Mouse (Mus musculus): ENCODE measurements around the gene Kbtbd4.
"Not testable (repeated sequence)": the region's sequence is repeated elsewhere in the genome, so short reads cannot be mapped to it uniquely, and the experiment has no call there.

The Kbtbd4 gene

GRCm38 (mm10) chr2:90904076-90904855, at the start of gene Kbtbd4, which contains the start of gene Ndufs3:
Gene Kbtbd4 (plus strand): TSS chr2:90904740.
Gene Ndufs3 (minus strand): TSS chr2:90904827.
- peak; percentile 90 for DNase-seq (ENCODE audit: low spot score)

DNA sequence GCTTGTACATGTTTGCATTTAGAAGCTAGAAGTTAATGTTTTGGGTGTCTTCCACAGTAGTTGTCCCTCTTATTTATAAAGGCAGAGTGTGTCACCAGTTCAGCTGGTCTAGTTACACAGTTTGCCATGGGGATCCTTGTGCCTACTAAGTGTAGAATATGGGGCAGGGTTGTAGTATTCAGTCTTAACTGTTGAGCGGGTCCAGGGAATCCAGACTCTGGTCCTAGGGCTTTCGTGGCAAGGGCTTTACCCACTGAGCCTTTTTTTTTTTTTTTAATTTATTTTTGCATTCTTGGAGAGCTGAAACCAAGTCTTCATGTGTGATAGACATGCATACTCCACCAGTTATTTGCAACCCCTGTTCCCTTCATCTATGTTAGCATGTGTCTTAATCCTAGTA, 43.1 kb upstream of the Kbtbd4 start:
- no peak for DNase-seq (ENCODE audit: low spot score)

- no peak for DNase-seq (ENCODE audit: low spot score)
Measured at GRCm38 (mm10) chr2:90864184-90864583, 40.4 kb upstream of the Kbtbd4 start.

DNA sequence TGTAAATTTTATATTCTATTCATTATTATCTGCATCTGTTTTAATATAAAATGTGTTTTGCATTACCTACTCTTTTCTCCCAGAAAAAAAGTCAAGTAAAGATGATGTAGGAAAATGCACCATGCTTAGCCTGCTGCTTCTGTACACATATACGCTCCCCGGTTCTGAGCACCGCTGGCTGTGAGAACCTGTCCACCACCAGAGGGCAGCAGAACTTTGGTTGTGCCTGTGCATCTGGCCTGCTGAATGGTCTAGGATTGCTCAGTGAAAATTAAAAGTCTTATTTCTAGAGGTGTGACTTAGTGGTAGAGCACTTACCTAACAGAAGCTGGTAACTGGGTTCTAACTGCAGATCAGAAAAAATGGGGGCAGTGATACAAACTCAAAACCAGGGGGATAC, 38.0 kb upstream of the Kbtbd4 start:
- peak; percentile 67 for DNase-seq (ENCODE audit: low spot score)

DNA sequence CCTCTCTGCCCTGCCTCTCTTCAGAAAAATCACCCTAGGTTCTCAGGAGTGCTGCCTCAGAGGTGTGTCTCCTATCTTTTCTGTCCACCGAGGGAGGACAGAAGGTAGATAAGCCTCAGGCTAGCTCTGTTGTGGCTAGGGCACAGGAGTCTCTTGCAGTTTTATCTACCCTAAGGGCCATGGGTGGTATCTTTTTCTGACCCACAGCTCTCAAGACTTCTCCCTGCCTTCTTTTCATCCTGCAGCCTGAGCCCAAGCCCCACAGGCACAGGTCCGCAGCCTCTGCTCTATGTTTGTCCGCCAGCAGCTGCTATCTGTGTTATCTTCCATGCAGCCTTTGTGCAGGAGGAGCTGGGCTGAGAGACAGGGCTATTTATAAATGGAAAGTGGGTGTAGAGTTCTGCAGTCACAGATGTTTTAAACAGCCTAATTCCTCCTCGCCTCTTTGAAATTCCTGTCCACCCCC, 34.4 kb upstream of the Kbtbd4 start:
- no peak for DNase-seq (ENCODE audit: low spot score)

- DNase-seq (ENCODE audit: low spot score): no peak
Measured at GRCm38 (mm10) chr2:90871180-90871961, 33.2 kb upstream of the Kbtbd4 start.

GRCm38 (mm10) chr2:90874025-90874424, 30.5 kb upstream of the Kbtbd4 start:
- DNase-seq (ENCODE audit: low spot score): no peak

GRCm38 (mm10) chr2:90875239-90875638, 29.3 kb upstream of the Kbtbd4 start:
- no peak for DNase-seq (ENCODE audit: low spot score)

- no peak for DNase-seq (ENCODE audit: low spot score)
Measured at GRCm38 (mm10) chr2:90877584-90878259, 26.8 kb upstream of the Kbtbd4 start.

DNA sequence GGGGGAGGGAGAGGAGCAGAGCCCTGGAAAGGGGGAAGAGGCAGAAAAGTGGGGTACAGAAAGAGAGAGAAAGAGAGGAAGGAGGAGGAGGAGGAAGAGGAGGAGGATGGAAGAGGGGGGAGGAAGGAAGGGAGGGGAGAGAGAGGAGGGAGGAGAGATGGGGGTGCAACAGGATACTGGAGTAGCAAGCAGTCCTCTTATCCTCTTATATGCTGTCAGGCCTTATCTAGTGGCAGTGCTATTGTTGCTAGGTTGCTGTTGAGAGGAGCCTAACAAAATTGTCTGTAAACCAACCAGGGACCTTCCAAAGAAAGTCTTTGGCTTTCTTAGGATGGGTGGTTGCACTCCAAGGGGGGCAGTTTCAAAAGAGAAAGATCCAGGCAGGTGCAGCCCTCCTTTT, 25.1 kb upstream of the Kbtbd4 start:
- no peak for DNase-seq (ENCODE audit: low spot score)

DNA sequence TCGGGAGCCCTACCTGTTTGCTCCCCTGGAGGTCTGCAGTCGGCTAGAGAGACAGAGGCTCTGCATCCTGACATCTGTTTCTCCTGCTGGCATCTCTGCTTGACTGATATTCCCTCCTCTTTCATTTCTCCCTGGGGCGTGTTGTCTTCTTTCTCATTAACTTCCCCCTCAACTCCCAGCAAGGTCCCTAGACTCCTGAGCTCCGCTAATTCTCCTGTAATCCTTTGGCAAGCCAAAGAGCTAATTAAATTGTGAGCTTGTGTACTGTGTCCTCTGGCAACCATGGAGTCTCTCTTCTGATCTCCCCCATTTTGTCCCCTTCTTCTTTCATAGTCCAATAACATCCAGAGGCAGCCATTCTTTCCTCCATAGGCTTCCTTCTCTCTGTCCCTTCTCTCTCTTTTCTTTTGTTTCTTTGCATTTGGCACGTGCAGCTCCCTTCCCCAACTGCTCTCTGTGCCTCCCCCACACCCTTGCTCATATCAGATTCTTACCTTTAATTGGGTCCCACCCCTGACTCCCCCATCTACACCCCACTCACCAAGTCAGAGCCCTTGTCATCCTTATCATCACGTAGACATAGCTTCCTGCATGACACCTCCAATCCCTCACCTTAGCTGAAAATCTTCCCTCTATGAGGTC, 24.3 kb upstream of the Kbtbd4 start:
- DNase-seq (ENCODE audit: low spot score): no peak

- no peak for DNase-seq (ENCODE audit: low spot score)
Measured at GRCm38 (mm10) chr2:90881824-90882223, 22.7 kb upstream of the Kbtbd4 start.

GRCm38 (mm10) chr2:90885218-90886041, 19.1 kb upstream of the Kbtbd4 start, which contains the start of gene C1qtnf4:
Gene C1qtnf4 (plus strand): TSS chr2:90885860.
- no peak for DNase-seq (ENCODE audit: low spot score)

GRCm38 (mm10) chr2:90886436-90886835, 18.1 kb upstream of the Kbtbd4 start:
- DNase-seq (ENCODE audit: low spot score): no peak

- DNase-seq (ENCODE audit: low spot score): no peak
Measured at GRCm38 (mm10) chr2:90887627-90888026, 16.9 kb upstream of the Kbtbd4 start.

- DNase-seq (ENCODE audit: low spot score): peak; percentile 52
Measured at GRCm38 (mm10) chr2:90889550-90890548, 14.7 kb upstream of the Kbtbd4 start.

DNA sequence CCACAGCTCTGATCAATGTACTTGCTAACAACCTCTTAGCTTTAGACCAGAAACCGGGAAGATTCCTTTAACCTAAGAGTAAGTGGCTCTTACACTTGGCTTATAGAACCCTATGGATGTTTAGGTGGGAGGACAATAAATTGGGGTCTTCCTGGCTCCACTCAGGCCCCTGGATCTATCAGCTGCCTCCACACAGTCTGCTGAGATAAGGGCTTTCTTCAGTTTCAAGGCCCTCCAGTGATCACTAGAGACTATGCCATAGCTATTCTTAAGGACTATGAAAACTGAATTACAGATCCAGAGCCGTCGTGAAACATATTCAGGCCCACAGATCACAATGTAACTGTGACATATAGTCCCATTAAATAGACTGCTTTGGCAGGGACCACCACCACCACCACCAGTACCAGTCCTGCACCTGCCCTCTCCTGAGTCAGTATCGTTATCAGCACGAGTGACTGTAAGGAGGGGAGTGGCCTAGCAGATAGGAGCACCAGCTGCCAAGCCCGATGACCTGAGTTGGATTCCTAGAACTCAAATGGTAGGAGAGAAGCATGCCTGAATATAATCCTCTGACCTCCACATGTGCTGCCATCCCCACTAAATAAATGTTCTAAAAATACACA, 10.8 kb upstream of the Kbtbd4 start:
- DNase-seq (ENCODE audit: low spot score): no peak

DNA sequence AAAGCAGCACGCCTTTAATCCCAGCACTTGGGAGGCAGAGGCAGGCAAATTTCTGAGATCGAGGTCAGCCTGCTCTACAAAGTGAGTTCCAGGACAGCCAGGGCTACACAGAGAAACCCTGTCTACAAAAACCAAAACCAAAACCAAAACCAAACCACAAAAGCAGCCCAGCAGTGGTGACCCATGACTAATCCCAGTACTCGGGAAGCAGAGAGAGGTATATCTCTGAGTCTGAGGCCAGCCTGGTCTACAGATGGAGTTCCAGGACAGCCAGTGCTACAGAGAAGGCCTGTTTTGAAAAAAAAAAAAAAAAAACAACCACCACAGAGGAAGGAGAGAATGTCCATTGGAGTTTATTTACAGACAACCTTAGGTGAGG, 10.3 kb upstream of the Kbtbd4 start:
- DNase-seq (ENCODE audit: low spot score): not testable (repeated sequence)

- no peak for DNase-seq (ENCODE audit: low spot score)
Measured at GRCm38 (mm10) chr2:90903398-90903797, 1.1 kb upstream of the Kbtbd4 start.

Measured in T-cell, adult 2 months (primary cell).